Mouse (Mus musculus) heart, embryonic 16.5 days (tissue): ENCODE measurements around the gene Gm10647. TPM values are rescaled to one million over a fixed set of nuclear protein-coding genes. Genes with fewer than 3 reads are reported as not detected.

Source experiments
- ATAC-seq: fragments of 200-750 bp; cut with Nextera tagmentation; replicated peaks from 2 replicates; pipeline ENCODE4 v1.8.0; 2017; ENCODE audit warnings: moderate number of reproducible peaks; ENCODE audit not compliant: insufficient read depth, low FRiP score; ENCODE audit errors: extremely low read depth
- H3K27ac ChIP-seq: fragments of 300-500 bp; sonication (generic); 2 replicates; pipeline ENCODE4 v1.5.1; 2014; ENCODE audit warnings: mild to moderate bottlenecking, low read length, control low read depth, moderate library complexity
- H3K27me3 ChIP-seq: fragments of 300-500 bp; sonication (generic); 2 replicates; pipeline ENCODE4 v1.6.1; 2014; ENCODE audit warnings: low read length, mixed read lengths; ENCODE audit not compliant: control insufficient read depth, insufficient read depth
- H3K36me3 ChIP-seq: fragments of 300-500 bp; sonication (generic); 2 replicates; pipeline ENCODE4 v1.6.1; 2014; ENCODE audit not compliant: control insufficient read depth, insufficient read depth
- H3K4me1 ChIP-seq: fragments of 300-500 bp; sonication (generic); 2 replicates; pipeline ENCODE4 v1.6.1; 2014; ENCODE audit warnings: low read length, mixed read lengths; ENCODE audit not compliant: control insufficient read depth, insufficient read depth
- H3K4me2 ChIP-seq: fragments of 300-500 bp; sonication (generic); 2 replicates; pipeline ENCODE4 v1.6.1; 2014; ENCODE audit warnings: low read depth, mild to moderate bottlenecking, control low read depth, low read length
- H3K4me3 ChIP-seq: fragments of 300-500 bp; sonication (generic); 2 replicates; pipeline ENCODE4 v1.5.1; 2014; ENCODE audit warnings: mild to moderate bottlenecking, control low read depth, low read length
- H3K9ac ChIP-seq: fragments of 300-500 bp; sonication (generic); 2 replicates; pipeline ENCODE4 v1.6.1; 2014; ENCODE audit warnings: low read length, control low read depth
- H3K9me3 ChIP-seq: fragments of 300-500 bp; sonication (generic); replicated peaks from 2 replicates; pipeline ENCODE4 v1.6.1; 2016; ENCODE audit warnings: low read length; ENCODE audit not compliant: control insufficient read depth
- WGBS: fragments of 180-500 bp; shearing (Covaris S2); extraction: QIAGEN DNeasy Blood & Tissue Kit; methylation state at CpG from one replicate; pipeline ENCODE4 v1.1.7; 2014; 5-methylcytosine and 5-hydroxymethylcytosine counted together
- polyA plus RNA-seq: library from polyadenylated mRNA; unstranded; fragments of >200 nt; fragmentation: Nextera tagmentation; extraction: Ambion mirVana; gene quantifications from 2 replicates; pipeline ENCODE4 v1.2.1, GENCODE M21; 2015

The Gm10647 gene
- polyA plus RNA-seq, 1 experiment from 2014 or later = 0.89 TPM

DNA sequence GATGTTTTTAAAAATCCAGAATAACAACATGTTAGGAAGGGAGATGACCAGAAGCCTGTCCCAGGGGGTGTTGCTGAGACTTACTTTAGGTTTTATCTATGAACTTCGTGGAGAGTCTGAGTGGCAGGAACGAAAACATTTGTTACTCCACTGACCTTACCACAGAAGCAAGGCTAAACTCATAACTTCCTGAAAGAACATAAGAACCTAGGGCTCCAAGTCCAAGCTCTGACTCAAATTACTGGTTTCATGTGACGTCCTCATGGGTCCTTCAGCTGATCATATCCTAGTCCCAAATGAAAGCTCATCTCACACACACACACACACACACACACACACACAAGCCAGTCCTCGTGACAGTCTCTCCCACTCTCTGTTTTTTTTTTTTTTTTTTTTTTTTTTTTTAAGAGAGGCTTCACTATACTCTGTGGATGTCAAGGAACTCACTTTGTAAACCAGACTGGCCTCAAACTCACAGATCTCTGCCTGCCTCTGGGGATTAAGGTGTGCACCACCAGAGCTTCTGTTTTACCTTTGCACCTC, 35.6 kb downstream of the Gm10647 start:
- Histone ChIP-seq H3K9ac (no peak overlapping the region), H3K27me3 (no peaks in the 10 kb centered on the region), H3K4me1 (peaks cover 5% of the 10 kb centered on the region; the same call in 1 of the 2 replicates), H3K4me3 (no peak overlapping the region), H3K4me2 (no peak overlapping the region), H3K36me3 (no peaks in the 10 kb centered on the region), H3K9me3 (no peaks in the 10 kb centered on the region), H3K27ac (no peak overlapping the region)
- no peak for ATAC-seq
- 53% methylated on average over 4 of the region's 4 CpGs for WGBS

DNA sequence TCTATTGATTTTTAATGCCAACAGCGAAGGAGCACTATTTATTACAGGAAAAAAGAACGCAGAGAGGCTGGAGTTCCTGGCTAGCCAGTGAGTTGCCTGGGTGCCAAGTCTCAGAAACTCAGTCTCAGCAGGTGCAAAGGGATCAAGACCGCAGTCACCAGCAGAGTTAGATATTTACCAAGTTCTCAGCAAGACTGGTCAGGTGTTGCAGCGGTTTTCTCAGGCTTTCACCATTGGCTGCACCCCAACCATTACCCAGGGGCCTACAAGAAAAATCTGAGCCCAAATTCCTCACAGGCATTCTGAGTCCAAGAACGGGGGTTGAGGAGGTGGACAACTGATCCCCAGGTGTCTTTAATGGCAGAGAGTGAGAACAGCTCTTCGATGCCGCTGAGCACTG, 37.0 kb downstream of the Gm10647 start:
- Histone ChIP-seq H3K4me3 (peak overlapping the region; percentile 81), H3K9me3 (no peaks in the 10 kb centered on the region), H3K4me1 (peaks cover 5% of the 10 kb centered on the region; the same call in 1 of the 2 replicates), H3K27me3 (no peaks in the 10 kb centered on the region), H3K27ac (no peak overlapping the region), H3K9ac (peak overlapping the region; percentile 72), H3K4me2 (peak overlapping the region; percentile 88), H3K36me3 (no peaks in the 10 kb centered on the region)
- 24% methylated on average over 7 of the region's 7 CpGs for WGBS
- ATAC-seq = no peak

- H3K27me3 ChIP-seq = no peaks in the 10 kb centered on the region
- H3K4me3 ChIP-seq = peak within 1 kb of the TSS; percentile 81
- no peaks in the 10 kb centered on the region for H3K9me3 ChIP-seq
- H3K4me1 ChIP-seq = peaks cover 5% of the 10 kb centered on the region; the same call in 1 of the 2 replicates
- H3K4me2 ChIP-seq = peak within 1 kb of the TSS; percentile 88
- peak; percentile 100 for ATAC-seq
- H3K9ac ChIP-seq = peak within 1 kb of the TSS; percentile 72
- no peak within 1 kb of the TSS for H3K27ac ChIP-seq
- WGBS = under 1% methylated on average over 58 of the region's 58 CpGs
- no peaks in the 10 kb centered on the region for H3K36me3 ChIP-seq
Measured at GRCm38 (mm10) chr9:66834318-66835096, 37.7 kb downstream of the Gm10647 start, which contains the start of gene Aph1c. Gene Aph1c (minus strand): TSS chr9:66834726.

GRCm38 (mm10) chr9:66835097-66835480, 38.2 kb downstream of the Gm10647 start:
- H3K36me3 ChIP-seq = no peaks in the 10 kb centered on the region
- H3K4me3 ChIP-seq = peak overlapping the region; percentile 81
- peak overlapping the region; percentile 64 for H3K9ac ChIP-seq
- H3K27me3 ChIP-seq = no peaks in the 10 kb centered on the region
- whole genome bisulfite sequencing = under 1% methylated on average over 24 of the region's 24 CpGs
- peak overlapping the region; percentile 88 for H3K4me2 ChIP-seq
- peak; percentile 24 for ATAC-seq
- no peaks in the 10 kb centered on the region for H3K9me3 ChIP-seq
- no peak overlapping the region for H3K27ac ChIP-seq
- H3K4me1 ChIP-seq = peaks cover 5% of the 10 kb centered on the region; the same call in 1 of the 2 replicates

DNA sequence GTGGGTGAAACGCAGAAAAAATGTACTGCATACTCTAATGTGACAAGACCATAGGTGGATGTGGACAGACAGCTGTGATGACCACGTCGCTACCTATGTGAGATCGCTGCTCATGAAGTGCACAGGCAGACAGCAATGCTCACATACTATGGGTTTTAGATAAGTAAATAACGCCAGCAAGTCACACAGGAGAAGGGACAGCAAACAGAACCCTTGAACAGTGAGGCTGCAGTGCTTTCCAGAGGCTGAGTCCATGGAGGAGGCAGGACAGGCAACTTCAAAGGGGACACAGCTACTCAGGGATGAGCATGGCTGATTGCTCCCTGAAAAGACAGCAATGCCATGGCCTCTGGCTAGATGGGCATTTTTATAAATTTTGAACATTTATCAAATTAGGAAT, 50.0 kb downstream of the Gm10647 start:
- no peak overlapping the region for H3K27ac ChIP-seq
- peaks cover 4% of the 10 kb centered on the region; the same call in 1 of the 2 replicates for H3K4me1 ChIP-seq
- no peaks in the 10 kb centered on the region for H3K9me3 ChIP-seq
- H3K9ac ChIP-seq = no peak overlapping the region
- H3K27me3 ChIP-seq = no peaks in the 10 kb centered on the region
- ATAC-seq = no peak
- H3K4me3 ChIP-seq = no peak overlapping the region
- H3K4me2 ChIP-seq = no peak overlapping the region
- H3K36me3 ChIP-seq = peaks cover 4% of the 10 kb centered on the region; the same call in 1 of the 2 replicates
- WGBS = 82% methylated on average over 5 of the region's 5 CpGs

Other genes with a start within 250 kb of the Gm10647 start
- gene Usp3, start 203.9 kb upstream of the Gm10647 start, polyA plus RNA-seq = 42.3 and 42.7 TPM in 2 replicates
- gene Car12, start 83.4 kb upstream of the Gm10647 start, polyA plus RNA-seq = 0.79 and 0.81 TPM in 2 replicates
- gene Aph1b, start 1.5 kb upstream of the Gm10647 start, polyA plus RNA-seq = 6.4 and 7.0 TPM in 2 replicates
- 1.6 and 2.0 TPM in 2 replicates for gene Aph1c, start 37.7 kb downstream of the Gm10647 start, polyA plus RNA-seq
- 17.2 and 17.6 TPM in 2 replicates for gene Rab8b, start 122.6 kb downstream of the Gm10647 start, polyA plus RNA-seq
- gene Rps27l, start 149.0 kb downstream of the Gm10647 start, polyA plus RNA-seq = 437 and 444 TPM in 2 replicates
- 5.4 and 6.3 TPM in 2 replicates for gene Lactb, start 178.4 kb downstream of the Gm10647 start, polyA plus RNA-seq